Mouse (Mus musculus): Measurements from ENCODE around the gene Zfp36l2. TPM values are rescaled to one million over a fixed set of nuclear protein-coding genes. Genes with fewer than 3 reads are reported as not detected.

Zfp36l2 gene
- polyA plus RNA-seq, 1 experiment from 2014 or later, result 7.7 TPM

DNA sequence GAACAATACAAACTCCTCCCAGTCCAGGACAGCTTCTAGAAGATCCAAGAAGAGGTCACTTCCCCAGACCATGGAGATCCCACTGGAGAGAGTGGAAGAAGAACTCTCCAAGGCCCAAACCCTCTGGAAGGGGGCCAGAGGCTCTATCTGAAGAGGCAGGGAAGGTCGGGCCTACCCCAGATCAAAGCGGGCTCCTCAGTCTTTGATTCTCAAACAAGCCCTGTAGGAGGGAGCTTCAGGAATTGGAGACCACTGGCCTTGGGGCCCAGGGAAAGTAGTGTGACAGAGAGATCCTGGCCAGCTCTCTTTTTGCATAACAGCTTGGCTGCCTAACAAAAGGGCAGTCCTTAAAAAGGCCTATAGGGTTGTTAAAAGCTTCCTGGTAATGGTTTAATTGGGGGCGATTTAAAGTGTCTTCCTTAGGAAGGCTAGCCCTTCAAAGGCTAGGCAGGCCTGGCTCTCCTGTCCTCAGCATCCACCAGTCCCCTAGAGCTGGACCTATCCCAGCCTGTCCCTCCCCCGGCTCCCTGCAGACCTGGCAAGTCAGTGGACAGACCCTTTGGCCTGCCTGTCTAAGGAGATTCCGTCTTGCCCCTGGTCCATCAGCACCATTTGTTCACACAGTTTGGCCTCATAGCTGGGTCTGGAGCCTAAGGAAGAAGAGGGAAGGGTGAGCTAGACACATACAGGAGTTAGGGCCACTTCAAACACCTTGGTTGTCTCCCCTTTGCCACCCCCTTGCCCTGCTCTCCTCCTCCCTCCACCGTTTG, 35.4 kb downstream of the Zfp36l2 start:
- H3K27me3 ChIP-seq (ENCODE audit: control insufficient read depth, insufficient read depth, low read length), result no peaks in the 10 kb centered on the region
- H3K4me2 ChIP-seq (ENCODE audit: low read depth, low read length), result no peak overlapping the region
- peaks cover 26% of the 10 kb centered on the region for H3K4me1 ChIP-seq (ENCODE audit: control insufficient read depth, insufficient read depth, low read length)
- no peak overlapping the region for H3K4me3 ChIP-seq (ENCODE audit: low read length)
- H3K27ac ChIP-seq (ENCODE audit: low read length), result no peak overlapping the region
- H3K36me3 ChIP-seq (ENCODE audit: control insufficient read depth, insufficient read depth), result no peaks in the 10 kb centered on the region
- ATAC-seq (replicated peaks; ENCODE audit: extremely low read depth, insufficient read depth, low FRiP score), result no peak
- no peaks in the 10 kb centered on the region for H3K9me3 ChIP-seq (replicated peaks; ENCODE audit: control insufficient read depth, low read length)
- 53% methylated on average over 6 of the region's 6 CpGs for WGBS
- H3K9ac ChIP-seq (ENCODE audit: low read length), result no peak overlapping the region

DNA sequence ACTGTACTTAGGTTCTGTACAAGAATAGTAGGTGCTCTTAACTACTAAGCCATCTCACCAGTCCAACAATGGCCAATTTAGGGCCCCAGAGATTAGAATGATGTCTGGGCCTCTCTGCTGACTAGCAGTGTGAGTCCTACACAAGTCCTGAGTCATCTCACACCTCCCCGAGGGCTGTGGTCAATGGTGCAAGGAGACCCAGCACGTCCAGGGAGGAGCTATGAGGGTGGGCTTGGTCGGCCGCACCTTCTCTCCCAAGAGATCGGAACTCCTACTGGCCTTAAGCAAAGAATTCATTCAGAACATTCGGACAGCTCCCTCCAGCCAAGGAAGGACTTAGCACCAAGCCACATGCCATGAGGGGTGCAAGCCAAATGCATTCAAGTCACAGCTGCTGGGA, 36.4 kb downstream of the Zfp36l2 start:
- H3K4me1 ChIP-seq (ENCODE audit: control insufficient read depth, insufficient read depth, low read length), result peaks cover 30% of the 10 kb centered on the region
- H3K4me2 ChIP-seq (ENCODE audit: low read depth, low read length), result no peak overlapping the region
- no peaks in the 10 kb centered on the region for H3K27me3 ChIP-seq (ENCODE audit: control insufficient read depth, insufficient read depth, low read length)
- no peak overlapping the region for H3K4me3 ChIP-seq (ENCODE audit: low read length)
- ATAC-seq (replicated peaks; ENCODE audit: extremely low read depth, insufficient read depth, low FRiP score), result no peak
- no peak overlapping the region for H3K9ac ChIP-seq (ENCODE audit: low read length)
- H3K27ac ChIP-seq (ENCODE audit: low read length), result no peak overlapping the region
- H3K36me3 ChIP-seq (ENCODE audit: control insufficient read depth, insufficient read depth), result no peaks in the 10 kb centered on the region
- no peaks in the 10 kb centered on the region for H3K9me3 ChIP-seq (replicated peaks; ENCODE audit: control insufficient read depth, low read length)
- 88% methylated on average over 6 of the region's 6 CpGs for WGBS

DNA sequence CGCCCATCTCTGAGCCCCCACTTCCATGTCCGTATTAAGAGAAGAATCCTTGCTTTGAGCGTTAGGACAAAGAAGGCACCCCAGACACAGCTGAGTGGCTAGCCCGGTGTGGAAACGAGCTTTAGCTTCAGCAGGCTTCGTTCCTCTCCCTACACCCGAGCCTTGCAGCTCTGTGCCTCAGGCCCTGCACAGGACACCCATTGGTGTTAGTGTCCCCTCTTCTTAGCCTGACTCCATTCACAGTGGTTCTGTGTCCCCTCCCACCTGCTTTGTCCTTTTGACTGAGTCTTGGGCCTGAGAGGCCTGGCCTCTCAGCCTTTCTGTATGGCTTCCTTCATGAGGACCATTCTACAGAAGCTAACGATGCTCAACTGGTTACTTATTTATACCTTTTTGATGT, 37.5 kb downstream of the Zfp36l2 start:
- Histone ChIP-seq H3K27me3 (ENCODE audit: control insufficient read depth, insufficient read depth, low read length) (no peaks in the 10 kb centered on the region), H3K9ac (ENCODE audit: low read length) (no peak overlapping the region), H3K36me3 (ENCODE audit: control insufficient read depth, insufficient read depth) (no peaks in the 10 kb centered on the region), H3K4me2 (ENCODE audit: low read depth, low read length) (no peak overlapping the region), H3K4me3 (ENCODE audit: low read length) (no peak overlapping the region), H3K4me1 (ENCODE audit: control insufficient read depth, insufficient read depth, low read length) (peaks cover 34% of the 10 kb centered on the region), H3K9me3 (replicated peaks; ENCODE audit: control insufficient read depth, low read length) (no peaks in the 10 kb centered on the region), H3K27ac (ENCODE audit: low read length) (no peak overlapping the region)
- 86% methylated on average over 8 of the region's 8 CpGs for WGBS
- ATAC-seq (replicated peaks; ENCODE audit: extremely low read depth, insufficient read depth, low FRiP score), result no peak

DNA sequence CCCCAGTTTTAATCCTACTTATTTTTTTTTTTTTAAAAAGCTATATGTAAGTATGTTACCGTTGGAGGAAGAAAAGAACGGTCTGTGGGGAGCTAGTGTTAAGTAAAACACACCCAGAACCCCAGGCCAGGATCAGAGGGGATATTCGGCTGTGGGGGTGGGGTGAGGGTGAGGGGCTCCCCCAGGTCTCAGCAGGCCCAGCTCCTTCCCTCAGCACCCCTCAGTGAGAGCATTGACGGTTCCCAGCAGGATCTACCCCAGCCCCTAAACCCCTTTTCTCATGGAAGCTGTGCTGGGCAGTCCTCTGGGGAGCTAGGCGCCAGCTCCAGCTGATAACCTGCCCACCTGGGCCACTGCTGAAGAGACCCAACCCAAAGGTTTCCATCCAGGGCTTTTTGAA, 38.2 kb downstream of the Zfp36l2 start:
- peaks cover 35% of the 10 kb centered on the region for H3K4me1 ChIP-seq (ENCODE audit: control insufficient read depth, insufficient read depth, low read length)
- H3K27ac ChIP-seq (ENCODE audit: low read length), result peak overlapping the region; percentile 64; the same call in 1 of the 2 replicates
- no peaks in the 10 kb centered on the region for H3K27me3 ChIP-seq (ENCODE audit: control insufficient read depth, insufficient read depth, low read length)
- peak overlapping the region; percentile 42; the same call in 1 of the 2 replicates for H3K9ac ChIP-seq (ENCODE audit: low read length)
- H3K4me2 ChIP-seq (ENCODE audit: low read depth, low read length), result no peak overlapping the region
- WGBS, result 68% methylated on average over 5 of the region's 5 CpGs
- H3K9me3 ChIP-seq (replicated peaks; ENCODE audit: control insufficient read depth, low read length), result no peaks in the 10 kb centered on the region
- no peak overlapping the region for H3K4me3 ChIP-seq (ENCODE audit: low read length)
- no peak for ATAC-seq (replicated peaks; ENCODE audit: extremely low read depth, insufficient read depth, low FRiP score)
- H3K36me3 ChIP-seq (ENCODE audit: control insufficient read depth, insufficient read depth), result no peaks in the 10 kb centered on the region

DNA sequence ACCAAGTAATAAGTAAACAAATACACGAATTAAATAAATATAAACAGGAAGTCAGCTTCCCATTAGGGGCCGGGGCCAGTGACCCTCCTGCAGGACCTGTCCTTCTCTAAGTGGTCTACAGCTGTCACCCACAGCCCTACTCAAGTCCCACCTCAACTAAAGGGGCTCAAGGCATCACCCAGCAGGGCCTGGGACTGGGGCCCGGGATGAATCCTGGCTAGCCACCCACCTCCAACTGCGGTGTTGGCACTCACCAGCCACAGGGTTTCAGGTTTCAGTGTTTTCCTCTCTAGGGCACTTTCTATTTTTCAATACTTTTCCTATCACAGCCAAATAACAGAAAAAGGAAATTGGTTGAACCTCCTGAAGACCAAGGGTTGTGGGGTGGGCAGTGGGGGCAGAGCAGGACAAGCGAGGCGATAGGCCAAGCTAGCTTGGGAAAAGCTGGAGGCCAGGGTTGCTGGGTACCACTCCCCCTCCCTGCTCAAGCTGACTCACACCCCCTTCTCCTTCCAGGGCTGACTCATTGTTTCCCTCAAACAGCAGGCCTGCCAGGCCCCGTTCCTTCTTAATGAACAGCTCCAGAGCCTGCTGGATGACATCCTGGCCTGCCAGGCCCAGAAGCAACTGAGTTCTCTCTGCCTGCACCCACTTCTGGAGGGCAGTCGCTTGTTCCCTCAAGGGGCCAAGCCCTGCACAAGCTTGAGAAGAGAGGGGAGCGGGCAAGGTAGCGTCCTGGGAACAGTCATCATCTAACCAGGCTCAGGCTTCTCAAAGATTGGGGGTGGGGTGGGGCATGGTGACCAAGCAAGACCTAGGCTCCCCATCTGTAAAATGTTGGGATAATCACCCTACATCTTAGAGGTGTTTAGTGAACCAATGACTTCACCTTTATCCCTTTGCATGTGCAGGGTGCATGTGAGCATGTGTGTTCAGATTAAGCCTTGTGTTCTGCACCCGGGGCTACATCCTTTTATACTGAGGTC, 39.0 kb downstream of the Zfp36l2 start:
- Histone ChIP-seq H3K36me3 (ENCODE audit: control insufficient read depth, insufficient read depth) (no peaks in the 10 kb centered on the region), H3K4me2 (ENCODE audit: low read depth, low read length) (no peak overlapping the region), H3K4me3 (ENCODE audit: low read length) (no peak overlapping the region), H3K4me1 (ENCODE audit: control insufficient read depth, insufficient read depth, low read length) (peaks cover 34% of the 10 kb centered on the region), H3K27me3 (ENCODE audit: control insufficient read depth, insufficient read depth, low read length) (no peaks in the 10 kb centered on the region), H3K9ac (ENCODE audit: low read length) (0 out of 2 replicates have a peak overlapping the region, but pooled peaks have one; percentile 8), H3K27ac (ENCODE audit: low read length) (peak overlapping the region; percentile 64), H3K9me3 (replicated peaks; ENCODE audit: control insufficient read depth, low read length) (no peaks in the 10 kb centered on the region)
- WGBS, result 36% methylated on average over 11 of the region's 11 CpGs
- ATAC-seq (replicated peaks; ENCODE audit: extremely low read depth, insufficient read depth, low FRiP score), result peak; percentile 76

DNA sequence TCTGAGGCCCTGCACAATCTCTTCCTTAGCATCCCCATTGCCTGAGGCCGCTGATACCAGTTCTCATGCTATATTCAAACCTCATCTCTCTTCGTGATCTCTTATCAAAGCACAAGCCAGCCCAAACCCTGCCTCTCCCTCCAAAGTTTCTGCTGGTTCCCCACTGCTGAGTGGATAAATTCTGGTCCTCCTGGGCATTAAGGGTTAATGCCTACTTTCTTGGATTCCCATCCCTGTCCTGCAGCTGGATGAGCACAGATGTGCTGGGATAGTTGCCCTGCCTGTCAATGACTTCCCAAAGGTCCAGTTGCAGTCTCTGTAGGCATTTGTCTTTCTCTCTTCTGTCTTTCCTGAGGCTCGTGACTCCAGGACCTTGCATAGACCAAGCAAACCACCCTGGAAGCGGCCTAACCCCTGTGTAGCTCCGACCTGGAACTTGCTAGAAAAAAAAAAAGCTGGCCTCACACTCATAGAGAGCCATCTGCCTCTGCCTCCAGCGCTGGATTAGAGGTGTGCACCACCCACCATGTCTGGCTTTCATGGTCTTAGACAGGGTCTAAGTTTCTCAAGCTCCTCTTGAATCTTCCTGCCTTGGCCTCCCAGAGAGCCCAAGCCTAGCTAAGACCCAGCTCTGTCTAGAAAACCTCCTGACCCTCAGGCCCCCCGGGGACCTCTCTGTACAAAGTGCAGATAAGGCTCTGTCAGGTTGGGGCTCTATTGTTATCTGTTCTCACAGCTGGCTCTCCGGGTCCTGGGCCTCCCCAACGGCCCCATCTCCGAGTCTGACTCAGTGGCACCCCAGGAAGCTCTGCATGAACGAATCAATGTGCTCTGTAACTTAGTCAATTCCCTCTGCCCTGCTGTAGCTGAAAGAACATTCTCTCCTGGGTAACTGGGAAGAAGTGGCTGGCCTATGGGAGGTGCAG, 40.3 kb downstream of the Zfp36l2 start:
- no peak overlapping the region for H3K9ac ChIP-seq (ENCODE audit: low read length)
- H3K27ac ChIP-seq (ENCODE audit: low read length), result peak overlapping the region; percentile 69; the same call in 1 of the 2 replicates
- no peak overlapping the region for H3K4me3 ChIP-seq (ENCODE audit: low read length)
- ATAC-seq (replicated peaks; ENCODE audit: extremely low read depth, insufficient read depth, low FRiP score), result no peak
- H3K27me3 ChIP-seq (ENCODE audit: control insufficient read depth, insufficient read depth, low read length), result no peaks in the 10 kb centered on the region
- H3K4me1 ChIP-seq (ENCODE audit: control insufficient read depth, insufficient read depth, low read length), result peaks cover 41% of the 10 kb centered on the region
- H3K36me3 ChIP-seq (ENCODE audit: control insufficient read depth, insufficient read depth), result no peaks in the 10 kb centered on the region
- 51% methylated on average over 11 of the region's 11 CpGs for WGBS
- H3K9me3 ChIP-seq (replicated peaks; ENCODE audit: control insufficient read depth, low read length), result no peaks in the 10 kb centered on the region
- no peak overlapping the region for H3K4me2 ChIP-seq (ENCODE audit: low read depth, low read length)

DNA sequence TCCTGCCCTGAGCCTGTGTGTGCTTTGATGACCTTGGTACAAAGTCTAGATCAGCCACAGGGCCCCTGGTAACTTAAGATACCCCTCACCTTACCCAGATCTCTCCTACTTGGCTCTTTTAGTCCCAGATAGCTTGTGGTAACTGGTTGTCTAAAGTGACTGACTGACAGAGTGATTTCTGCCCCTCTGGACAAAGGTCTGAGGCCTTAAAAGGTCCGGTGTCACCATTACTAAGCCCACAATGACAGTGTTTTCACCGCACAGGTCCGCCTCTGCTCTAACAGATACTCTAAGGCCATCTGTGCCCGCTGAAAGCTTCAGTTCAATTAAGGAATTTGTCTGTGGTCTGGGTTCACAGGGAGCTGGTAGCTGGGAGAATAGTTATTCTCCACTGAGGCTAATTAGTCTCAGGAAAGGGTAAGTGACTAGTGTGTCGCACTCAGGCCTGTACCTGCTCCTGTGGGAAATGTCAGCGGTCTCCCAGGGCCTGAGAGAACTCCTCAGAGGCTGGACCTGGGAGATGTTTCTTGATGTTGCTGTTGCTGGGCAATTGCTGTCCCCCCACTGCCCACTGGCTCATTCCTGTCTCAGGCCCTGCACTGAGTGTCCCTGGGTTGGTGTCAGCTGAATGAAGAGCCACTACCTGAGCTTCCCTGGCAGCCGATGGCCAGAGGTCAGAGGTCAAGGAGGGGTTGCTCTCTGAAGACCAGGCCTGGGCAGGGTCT, 41.1 kb downstream of the Zfp36l2 start:
- Histone ChIP-seq H3K4me2 (ENCODE audit: low read depth, low read length) (0 out of 2 replicates have a peak overlapping the region, but pooled peaks have one; percentile 4), H3K9ac (ENCODE audit: low read length) (peak overlapping the region; percentile 7; the same call in 1 of the 2 replicates), H3K27me3 (ENCODE audit: control insufficient read depth, insufficient read depth, low read length) (no peaks in the 10 kb centered on the region), H3K4me1 (ENCODE audit: control insufficient read depth, insufficient read depth, low read length) (peaks cover 46% of the 10 kb centered on the region), H3K36me3 (ENCODE audit: control insufficient read depth, insufficient read depth) (no peaks in the 10 kb centered on the region), H3K9me3 (replicated peaks; ENCODE audit: control insufficient read depth, low read length) (no peaks in the 10 kb centered on the region), H3K27ac (ENCODE audit: low read length) (peak overlapping the region; percentile 69), H3K4me3 (ENCODE audit: low read length) (no peak overlapping the region)
- ATAC-seq (replicated peaks; ENCODE audit: extremely low read depth, insufficient read depth, low FRiP score), result no peak
- 70% methylated on average over 7 of the region's 7 CpGs for WGBS

DNA sequence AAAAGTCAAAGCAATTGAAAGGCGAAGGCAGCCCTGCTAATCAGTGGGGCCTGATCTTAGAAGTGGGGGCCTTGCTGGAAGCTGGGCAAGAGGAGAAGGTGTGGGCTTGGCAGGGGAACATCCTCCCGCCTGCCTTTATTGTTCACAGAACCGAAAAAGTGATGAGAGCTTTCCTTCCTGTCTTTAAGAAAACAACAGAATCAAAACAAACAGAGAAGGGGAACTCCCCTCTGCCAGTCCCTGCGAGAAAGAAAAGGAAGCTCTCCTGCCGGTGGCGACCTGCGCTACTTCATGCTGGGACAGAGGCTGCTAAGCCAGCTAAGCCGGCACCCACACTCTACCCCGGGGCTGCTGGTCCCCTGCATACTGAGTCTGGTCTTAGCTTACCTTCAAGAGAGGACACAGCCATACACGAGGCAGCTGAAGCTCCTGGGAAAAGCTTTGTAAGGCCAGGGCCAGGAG, 41.9 kb downstream of the Zfp36l2 start:
- Histone ChIP-seq H3K4me2 (ENCODE audit: low read depth, low read length) (0 out of 2 replicates have a peak overlapping the region, but pooled peaks have one; percentile 4), H3K36me3 (ENCODE audit: control insufficient read depth, insufficient read depth) (no peaks in the 10 kb centered on the region), H3K4me1 (ENCODE audit: control insufficient read depth, insufficient read depth, low read length) (peaks cover 48% of the 10 kb centered on the region), H3K4me3 (ENCODE audit: low read length) (no peak overlapping the region), H3K27ac (ENCODE audit: low read length) (peak overlapping the region; percentile 69), H3K9me3 (replicated peaks; ENCODE audit: control insufficient read depth, low read length) (no peaks in the 10 kb centered on the region), H3K9ac (ENCODE audit: low read length) (peak overlapping the region; percentile 7; the same call in 1 of the 2 replicates), H3K27me3 (ENCODE audit: control insufficient read depth, insufficient read depth, low read length) (no peaks in the 10 kb centered on the region)
- 31% methylated on average over 10 of the region's 10 CpGs for WGBS
- peak; percentile 24; the same call in 1 of the 2 replicates for ATAC-seq (replicated peaks; ENCODE audit: extremely low read depth, insufficient read depth, low FRiP score)

All from heart, embryonic 16.5 days (tissue).